Mouse (Mus musculus) MEL (cell line): Measurements from ENCODE around the gene Krt84. TPM values are rescaled to one million over a fixed set of nuclear protein-coding genes. Genes with fewer than 3 reads are reported as not detected.

Source experiments
- DNase-seq: peaks from one replicate; pipeline ENCODE4 v3.0.0; 2011; ENCODE audit warnings: low read depth, low spot score
- H3K27ac ChIP-seq: 2 replicates; pipeline ENCODE4 v1.5.1; 2012; ENCODE audit warnings: low read depth, mild to moderate bottlenecking, control low read depth, low read length, moderate library complexity; ENCODE audit not compliant: control insufficient read depth
- H3K27me3 ChIP-seq, 2 experiments: fragments of 150-350 bp in 1 of 2; sonication (generic) in 1 of 2; 2 replicates each; pipeline ENCODE4 v1.6.1; 2012; ENCODE audit warnings: low read length in 2 of 2, mild to moderate bottlenecking in 2 of 2, improper control_type of control experiment in 1 of 2, moderate library complexity in 1 of 2; ENCODE audit not compliant: insufficient read depth in 2 of 2, control insufficient read depth in 1 of 2
- H3K36me3 ChIP-seq, 2 experiments: 2 replicates each; pipeline ENCODE4 v1.6.1; 2012 to 2014; ENCODE audit warnings: low read length in 2 of 2, improper control_type of control experiment in 1 of 2, inconsistent platforms in 1 of 2, mild to moderate bottlenecking in 1 of 2; ENCODE audit not compliant: insufficient read depth in 2 of 2, control insufficient read depth in 1 of 2
- H3K4me1 ChIP-seq, 2 experiments: fragments of 150-350 bp in 1 of 2; sonication (generic) in 1 of 2; 2 replicates each; pipeline ENCODE4 v1.6.1; 2012; ENCODE audit warnings: low read length in 2 of 2, improper control_type of control experiment in 1 of 2, mild to moderate bottlenecking in 1 of 2; ENCODE audit not compliant: insufficient read depth in 2 of 2, control insufficient read depth in 1 of 2
- H3K4me3 ChIP-seq, 2 experiments: fragments of 150-350 bp in 1 of 2; sonication (generic) in 1 of 2; 2 replicates each; pipeline ENCODE4 v1.5.1; 2012; ENCODE audit warnings: low read depth in 2 of 2, low read length in 2 of 2, mild to moderate bottlenecking in 2 of 2, moderate library complexity in 2 of 2, control low read depth in 1 of 2, improper control_type of control experiment in 1 of 2; ENCODE audit not compliant: control insufficient read depth in 1 of 2, insufficient read depth in 1 of 2
- H3K79me2 ChIP-seq: 2 replicates; pipeline ENCODE4 v1.6.1; 2012; ENCODE audit warnings: mild to moderate bottlenecking, low read length, moderate library complexity; ENCODE audit not compliant: control insufficient read depth, poor library complexity, insufficient read depth
- H3K9ac ChIP-seq: 2 replicates; pipeline ENCODE4 v1.6.1; 2012; ENCODE audit warnings: low read depth, mild to moderate bottlenecking, control low read depth, low read length, moderate library complexity; ENCODE audit not compliant: control insufficient read depth, poor library complexity, severe bottlenecking
- H3K9me3 ChIP-seq: fragments of 150-350 bp; sonication (generic); replicated peaks from 2 replicates; pipeline ENCODE4 v1.6.1; 2012; ENCODE audit warnings: mild to moderate bottlenecking, low read length, improper control_type of control experiment, moderate library complexity; ENCODE audit not compliant: insufficient read depth
- ETS1 ChIP-seq: IDR thresholded peaks from 2 replicates; pipeline ENCODE4 v1.6.1; 2012; ENCODE audit warnings: low read depth, mild to moderate bottlenecking, inconsistent platforms, low read length, improper control_type of control experiment, moderate library complexity
- GATA1 ChIP-seq: IDR thresholded peaks from 2 replicates; pipeline ENCODE4 v1.6.1; 2011; ENCODE audit warnings: low read depth, low read length, improper control_type of control experiment
- HCFC1 ChIP-seq: IDR thresholded peaks from 2 replicates; pipeline ENCODE4 v1.6.1; 2012; ENCODE audit warnings: low read depth, mild to moderate bottlenecking, inconsistent platforms, low read length, improper control_type of control experiment, moderate library complexity
- KAT2A ChIP-seq: conservative IDR thresholded peaks from 2 replicates; pipeline ENCODE4 v1.6.1; 2012; ENCODE audit warnings: low read depth, low read length, improper control_type of control experiment, inconsistent platforms
- MAFK ChIP-seq: IDR thresholded peaks from 2 replicates; pipeline ENCODE4 v1.6.1; 2011; ENCODE audit warnings: low read depth, mild to moderate bottlenecking, low read length, improper control_type of control experiment, borderline replicate concordance
- MXI1 ChIP-seq: IDR thresholded peaks from 2 replicates; pipeline ENCODE4 v1.6.1; 2011; ENCODE audit warnings: mild to moderate bottlenecking, low read depth, low read length, improper control_type of control experiment
- MYC ChIP-seq: IDR thresholded peaks from 2 replicates; pipeline ENCODE4 v1.6.1; 2011; ENCODE audit warnings: low read depth, mild to moderate bottlenecking, low read length, improper control_type of control experiment, moderate library complexity
- NRF1 ChIP-seq: IDR thresholded peaks from 2 replicates; pipeline ENCODE4 v1.6.1; 2014; ENCODE audit warnings: low read depth, mild to moderate bottlenecking, inconsistent platforms, low read length, improper control_type of control experiment, moderate library complexity; ENCODE audit not compliant: poor library complexity, insufficient read depth, severe bottlenecking
- RAD21 ChIP-seq: IDR thresholded peaks from 2 replicates; pipeline ENCODE4 v1.6.1; 2011; ENCODE audit warnings: mild to moderate bottlenecking, low read depth, low read length, improper control_type of control experiment
- SMC3 ChIP-seq: IDR thresholded peaks from 2 replicates; pipeline ENCODE4 v1.6.1; 2011; ENCODE audit warnings: low read depth, low read length, improper control_type of control experiment
- TCF12 ChIP-seq: IDR thresholded peaks from 2 replicates; pipeline ENCODE4 v1.6.1; 2014; ENCODE audit warnings: low read depth, mild to moderate bottlenecking, inconsistent platforms, low read length, improper control_type of control experiment, moderate library complexity
- USF2 ChIP-seq, 2 experiments: IDR thresholded peaks; 2 replicates each; pipeline ENCODE4 v1.6.1; 2011 to 2012; ENCODE audit warnings: improper control_type of control experiment in 2 of 2, low read length in 2 of 2, borderline replicate concordance in 1 of 2, inconsistent platforms in 1 of 2, low read depth in 1 of 2, mild to moderate bottlenecking in 1 of 2; ENCODE audit not compliant: insufficient read depth in 1 of 2
- ZNF384 ChIP-seq: IDR thresholded peaks from 2 replicates; pipeline ENCODE4 v1.6.1; 2012; ENCODE audit warnings: low read depth, mild to moderate bottlenecking, inconsistent platforms, low read length, improper control_type of control experiment
- polyA plus RNA-seq, 2 experiments: library from polyadenylated mRNA; stranded (reverse) in 1 of 2; unstranded in 1 of 2; fragments of >175 nt in 1 of 2; fragments of >200 nt in 1 of 2; gene quantifications; 2 replicates each; pipeline versions ENCODE4 v1.2.1 to v1.2.4; 2012; ENCODE audit warnings: low replicate concordance in 2 of 2, low read depth in 1 of 2; ENCODE audit not compliant: insufficient read length in 2 of 2, insufficient read depth in 1 of 2, missing spikeins in 1 of 2
- total RNA-seq: library from RNA; depleted of rRNA; stranded (reverse); fragments of 300-350 nt; gene quantifications from 2 replicates; pipeline ENCODE4 v1.2.3, GENCODE M21; 2012

Krt84 gene
- total and polyA plus RNA-seq, 3 experiments = not detected

GRCm38 (mm10) chr15:101552188-101552587, 19.6 kb upstream of the Krt84 start:
- Histone ChIP-seq H3K9ac (no peak overlapping the region), H3K79me2 (no peaks in the 10 kb centered on the region), H3K9me3 (no peaks in the 10 kb centered on the region; the same call in 1 of the 2 replicates), H3K4me1 (no peaks in the 10 kb centered on the region), H3K27ac (no peak overlapping the region), H3K36me3 (no peaks in the 10 kb centered on the region), H3K4me3 (no peak overlapping the region)
- no peak for DNase-seq
- TF ChIP-seq USF2 (IDR thresholded peaks at IDR 0.05; ENCODE audit: borderline replicate concordance in 1 of 2, insufficient read depth in 1 of 2, low read depth in 1 of 2, low read length in 2 of 2) (no peak), MXI1 (no peak), TCF12 (no peak), NRF1 (no peak), HCFC1 (no peak), GATA1 (no peak), ETS1 (no peak)
- TF ChIP-seq, all 39 proteins: peak for 0
- H3K27me3 ChIP-seq = no peaks in the 10 kb centered on the region

GRCm38 (mm10) chr15:101550567-101550966, 17.9 kb upstream of the Krt84 start, which contains the start of gene Krt82:
Gene Krt82 (minus strand): TSS chr15:101550667.
- no peak for TF ChIP-seq MYC
- TF ChIP-seq RAD21 = no peak
- TF ChIP-seq KAT2A = no peak
- no peak for TF ChIP-seq ZNF384
- Histone ChIP-seq H3K27ac (no peak within 1 kb of the TSS), H3K27me3 (no peaks in the 10 kb centered on the region), H3K9me3 (no peaks in the 10 kb centered on the region; the same call in 1 of the 2 replicates), H3K36me3 (no peaks in the 10 kb centered on the region), H3K79me2 (no peaks in the 10 kb centered on the region), H3K9ac (no peak within 1 kb of the TSS), H3K4me3 (no peak within 1 kb of the TSS), H3K4me1 (no peaks in the 10 kb centered on the region)
- DNase-seq = no peak

GRCm38 (mm10) chr15:101544478-101544877, 11.9 kb upstream of the Krt84 start:
- Histone ChIP-seq H3K27me3 (no peaks in the 10 kb centered on the region), H3K9me3 (no peaks in the 10 kb centered on the region), H3K9ac (no peak overlapping the region), H3K4me3 (no peak overlapping the region), H3K79me2 (no peaks in the 10 kb centered on the region), H3K27ac (no peak overlapping the region), H3K36me3 (no peaks in the 10 kb centered on the region), H3K4me1 (no peaks in the 10 kb centered on the region)
- TF ChIP-seq MAFK (no peak), SMC3 (no peak), NRF1 (no peak)
- DNase-seq = no peak
